Mouse (Mus musculus): ENCODE measurements around the gene Ispd. TPM values are rescaled to one million over a fixed set of nuclear protein-coding genes. Genes with fewer than 3 reads are reported as not detected.

Ispd gene
- 6.4 TPM for polyA plus RNA-seq (2014; fragmentation: Illumina TruSeq; extraction: RNeasy Lipid Tissue Mini Kit (QIAGEN cat#74804); ENCODE audit: low read depth, low replicate concordance)

DNA sequence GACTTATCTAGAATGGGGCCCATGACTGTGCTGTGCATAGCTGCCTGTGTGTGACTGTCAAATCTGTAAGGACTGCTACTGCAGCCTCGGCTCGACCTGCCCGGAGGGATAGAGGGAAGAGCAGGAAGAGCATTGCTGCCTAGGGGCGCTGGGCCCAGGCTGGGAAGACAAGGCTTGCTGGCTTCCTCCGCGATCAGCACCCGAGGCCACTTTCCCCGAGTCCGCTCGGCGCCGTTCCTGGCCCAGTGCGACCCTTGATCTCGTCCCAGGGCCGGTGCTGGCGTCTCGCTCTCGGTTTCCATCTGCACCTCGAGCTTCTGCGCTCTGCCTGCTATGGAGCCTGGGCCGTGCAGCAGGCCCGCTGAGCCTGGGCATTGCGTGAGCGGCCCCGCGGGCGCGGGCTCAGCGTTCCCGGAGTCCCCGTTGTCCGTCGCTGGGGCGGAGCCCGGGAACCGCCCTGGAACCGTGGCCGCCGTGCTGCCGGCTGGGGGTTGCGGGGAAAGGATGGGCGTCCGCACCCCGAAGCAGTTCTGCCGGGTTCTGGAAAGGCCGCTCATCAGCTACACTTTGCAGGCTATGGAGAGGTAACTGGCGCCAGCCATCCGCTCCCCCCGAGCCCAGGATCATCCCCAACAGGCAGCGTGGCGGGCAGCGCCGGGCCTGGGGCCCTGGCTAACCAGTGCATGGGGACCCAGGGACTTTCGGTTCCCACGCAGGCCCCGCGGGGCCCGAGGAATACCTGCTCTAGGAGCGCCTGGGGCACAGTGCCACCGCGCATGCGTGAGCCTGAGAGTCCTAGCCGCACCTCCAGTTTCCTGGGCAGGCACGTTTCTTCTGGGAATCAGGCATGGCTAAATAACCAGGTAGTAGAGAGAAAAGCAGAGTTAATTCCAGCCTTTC is at the start of gene Ispd, which contains the start of gene D630036H23Rik:
Gene Ispd (plus strand): TSS at position 10 of the 900 bp plus-strand sequence.
Gene D630036H23Rik (minus strand): TSS at position 741 of the 900 bp plus-strand sequence.

Other genes with a start within 250 kb of the Ispd start
- 53.8 TPM for gene Ankmy2, start 224.3 kb upstream of the Ispd start, polyA plus RNA-seq (2014; fragmentation: Illumina TruSeq; extraction: RNeasy Lipid Tissue Mini Kit (QIAGEN cat#74804); ENCODE audit: low read depth, low replicate concordance)
- 62.6 TPM for gene Bzw2, start 223.4 kb upstream of the Ispd start, polyA plus RNA-seq (2014; fragmentation: Illumina TruSeq; extraction: RNeasy Lipid Tissue Mini Kit (QIAGEN cat#74804); ENCODE audit: low read depth, low replicate concordance)
- not detected for gene Lrrc72, start 128.1 kb upstream of the Ispd start, polyA plus RNA-seq (2014; fragmentation: Illumina TruSeq; extraction: RNeasy Lipid Tissue Mini Kit (QIAGEN cat#74804); ENCODE audit: low read depth, low replicate concordance)
- gene Sostdc1, start 67.3 kb upstream of the Ispd start, polyA plus RNA-seq (2014; fragmentation: Illumina TruSeq; extraction: RNeasy Lipid Tissue Mini Kit (QIAGEN cat#74804); ENCODE audit: low read depth, low replicate concordance), result 4.7 TPM
- not detected for gene D630036H23Rik, start 731 bp downstream of the Ispd start, polyA plus RNA-seq (2014; fragmentation: Illumina TruSeq; extraction: RNeasy Lipid Tissue Mini Kit (QIAGEN cat#74804); ENCODE audit: low read depth, low replicate concordance)

All from sigmoid colon, adult 10 weeks (tissue).